Mouse (Mus musculus) olfactory bulb, adult 2 months (tissue): ENCODE data around the gene Gm9922.

Source experiments
- CTCF ChIP-seq: fragments of 200-500 bp; IDR thresholded peaks from 2 replicates; pipeline ENCODE4 v1.5.1; 2012; ENCODE audit warnings: low read depth, mild to moderate bottlenecking, low read length, moderate library complexity; ENCODE audit not compliant: insufficient read depth
- POLR2A ChIP-seq: fragments of 200-500 bp; IDR thresholded peaks from 2 replicates; pipeline ENCODE4 v1.6.1; 2012; ENCODE audit warnings: mild to moderate bottlenecking, low read depth, low read length, moderate library complexity; ENCODE audit not compliant: insufficient read depth

- TF ChIP-seq CTCF (no peak), POLR2A (no peak)
Observed at GRCm38 (mm10) chr14:101704479-101704878, 25.1 kb downstream of the Gm9922 start.
